Mouse (Mus musculus) cerebellum, postnatal 25 days (tissue): ENCODE measurements around the gene Ywhaq.

Experiments used
- DNase-seq, 2 experiments: peaks; one replicate each; pipeline ENCODE4 v3.0.0; 2021; ENCODE audit warnings: mixed read lengths in 2 of 2

The Ywhaq gene

DNA sequence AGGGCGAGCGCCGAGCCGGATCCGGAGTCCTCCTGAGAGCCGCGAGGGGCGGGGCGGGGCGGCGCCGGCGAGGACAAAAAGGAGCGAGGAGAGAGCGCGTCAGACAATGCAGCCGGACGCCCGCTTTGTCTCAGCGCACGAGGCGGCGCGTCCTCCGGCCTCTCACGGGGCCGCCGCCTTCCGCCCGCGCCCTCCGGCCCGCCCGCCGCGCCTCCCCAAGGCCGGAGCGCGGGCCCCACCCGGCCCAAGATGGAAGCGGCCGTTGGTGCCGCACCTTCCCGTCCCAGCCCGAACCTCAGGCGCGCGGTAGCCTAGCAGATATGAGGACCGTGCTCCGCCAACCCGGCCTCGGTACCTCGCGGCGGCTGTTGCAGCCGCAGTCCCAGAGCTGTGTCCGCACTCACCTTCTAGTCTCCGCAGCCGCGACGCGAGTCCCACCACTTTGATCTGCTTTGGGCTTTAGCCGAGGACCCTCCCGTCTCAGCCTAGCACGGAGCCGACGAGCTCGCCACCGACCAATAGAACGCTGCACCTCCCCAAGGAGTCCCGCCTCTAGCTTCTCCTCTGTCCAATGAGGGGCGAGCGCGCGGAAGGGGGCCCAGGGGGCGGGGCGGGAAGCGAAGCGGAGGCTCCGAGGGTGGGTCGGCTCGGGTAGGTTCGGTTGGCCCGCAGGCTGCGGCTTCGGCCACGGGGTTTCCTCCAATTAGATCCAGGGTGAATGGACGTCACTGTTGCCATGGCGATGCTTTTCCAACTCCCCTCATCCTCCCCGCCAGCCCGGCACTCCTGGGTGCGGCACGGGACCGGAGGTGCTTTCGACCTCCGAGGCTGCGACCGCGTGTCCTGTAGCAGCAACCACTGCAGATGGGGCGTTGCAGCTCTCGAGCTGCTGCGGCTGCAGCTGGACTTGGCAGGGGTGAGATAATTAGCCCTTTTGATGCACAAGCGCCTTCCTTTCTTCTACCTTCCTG, at the start of gene Ywhaq:
Gene Ywhaq, minus strand, starts transcription at position 538 of the 971 bp plus-strand sequence.
- DNase-seq: peak; percentile 97 to 99

DNA sequence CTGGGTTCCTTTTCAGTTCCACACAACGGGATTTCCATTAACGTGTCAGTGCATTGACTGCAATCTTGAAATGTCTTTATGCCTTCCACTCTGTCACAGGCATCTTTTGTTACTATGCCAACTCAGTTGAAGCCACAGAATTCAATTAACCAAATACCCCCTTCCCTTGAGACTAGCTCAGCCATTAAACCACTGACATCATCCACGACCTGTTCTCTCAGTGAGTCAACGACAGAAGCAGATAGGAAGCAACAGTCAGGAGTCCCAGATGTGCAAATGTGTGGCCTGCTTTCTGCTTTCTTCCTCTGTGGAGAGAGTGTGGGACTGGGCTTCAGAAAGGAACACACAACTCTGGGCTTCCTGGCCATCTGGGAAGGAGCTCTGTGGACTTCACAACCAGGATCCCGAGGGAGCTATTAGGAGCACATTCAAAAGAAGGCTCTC, 46.0 kb upstream of the Ywhaq start:
- no peak for DNase-seq

DNA sequence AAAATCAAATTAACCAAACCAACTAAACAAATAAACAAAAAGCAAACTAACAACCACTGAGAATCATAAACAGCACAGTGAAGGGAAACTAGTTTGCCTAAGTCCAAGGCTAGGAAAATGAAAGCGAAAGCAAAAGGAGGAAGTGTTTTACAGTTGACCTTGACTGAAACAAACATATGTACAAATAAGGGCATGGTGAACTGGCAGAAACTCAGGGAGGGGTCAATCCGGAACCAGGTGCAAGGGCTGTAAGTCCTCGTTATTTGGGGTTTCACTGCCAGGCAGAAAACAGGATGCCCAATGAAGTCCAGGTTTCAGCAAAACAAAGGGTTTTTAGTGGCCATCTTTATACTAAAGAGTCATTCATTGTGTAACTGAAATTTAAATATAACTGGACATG, 45.2 kb upstream of the Ywhaq start:
- no peak for DNase-seq

DNA sequence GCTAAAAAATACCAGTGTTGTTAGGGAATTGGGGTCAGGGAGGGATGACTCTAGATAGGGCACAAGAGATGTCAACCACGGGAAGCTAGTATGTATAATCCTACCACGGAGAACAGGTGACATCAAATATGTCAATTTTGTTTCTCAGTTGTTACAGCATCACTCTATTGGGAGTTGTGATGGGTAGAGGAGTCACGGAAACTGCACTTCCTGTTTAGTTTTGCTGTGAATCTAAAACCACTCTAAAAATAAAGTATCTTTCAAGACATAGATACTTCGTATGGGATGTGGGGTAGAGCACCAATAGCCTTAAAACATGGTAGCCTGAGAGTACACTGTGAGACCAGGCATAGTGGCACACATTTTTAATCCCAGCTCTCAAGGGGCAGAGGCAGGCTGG, 42.2 kb upstream of the Ywhaq start:
- no peak for DNase-seq

GRCm38 (mm10) chr12:21456021-21456420, 38.6 kb upstream of the Ywhaq start:
- no peak for DNase-seq

GRCm38 (mm10) chr12:21451752-21452151, 34.3 kb upstream of the Ywhaq start:
- no peak for DNase-seq

DNA sequence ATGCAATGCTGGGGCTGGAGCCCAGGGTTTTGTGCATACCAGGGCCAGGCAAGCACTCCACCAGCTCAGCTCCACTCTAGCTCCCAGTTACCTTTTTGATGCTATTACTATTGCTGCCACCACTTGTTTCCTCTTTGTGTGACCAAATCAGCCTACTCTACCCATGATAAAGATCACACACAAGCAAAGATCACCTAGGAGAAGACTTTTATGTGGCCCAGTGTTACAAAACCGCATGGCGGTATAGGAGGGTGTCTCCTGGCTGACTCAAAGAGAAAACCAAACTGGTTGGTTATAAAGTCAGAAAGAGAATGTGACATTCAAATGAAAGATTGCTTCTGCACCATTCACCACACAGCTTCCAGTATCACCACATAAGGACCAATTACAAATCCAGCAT, 33.9 kb upstream of the Ywhaq start:
- no peak for DNase-seq

- DNase-seq: peak; percentile 27 to 28
These were observed 26.3 kb upstream of the Ywhaq start for GRCm38 (mm10) chr12:21443783-21444182.

DNA sequence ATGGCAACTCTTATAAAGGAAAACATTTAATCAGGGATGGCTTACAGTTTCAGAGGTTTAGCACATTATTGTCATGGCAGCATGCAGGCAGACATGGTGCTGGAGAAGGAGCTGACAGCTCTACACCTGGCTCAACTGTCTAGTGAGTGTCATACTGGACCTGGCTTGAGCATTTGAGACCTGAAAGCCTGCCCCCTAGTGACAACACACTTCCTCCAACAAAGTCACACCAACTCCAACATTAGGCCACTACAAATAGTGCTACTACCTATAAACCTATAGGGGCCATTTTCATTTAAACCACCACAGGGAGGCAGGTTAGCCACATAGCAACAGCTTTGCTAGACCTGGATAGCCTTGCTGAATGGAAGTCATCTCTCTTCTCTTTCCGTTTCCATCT, 24.4 kb upstream of the Ywhaq start:
- no peak for DNase-seq

GRCm38 (mm10) chr12:21439428-21439827, 22.0 kb upstream of the Ywhaq start:
- no peak for DNase-seq

GRCm38 (mm10) chr12:21438750-21439394, 21.4 kb upstream of the Ywhaq start:
- no peak for DNase-seq

DNA sequence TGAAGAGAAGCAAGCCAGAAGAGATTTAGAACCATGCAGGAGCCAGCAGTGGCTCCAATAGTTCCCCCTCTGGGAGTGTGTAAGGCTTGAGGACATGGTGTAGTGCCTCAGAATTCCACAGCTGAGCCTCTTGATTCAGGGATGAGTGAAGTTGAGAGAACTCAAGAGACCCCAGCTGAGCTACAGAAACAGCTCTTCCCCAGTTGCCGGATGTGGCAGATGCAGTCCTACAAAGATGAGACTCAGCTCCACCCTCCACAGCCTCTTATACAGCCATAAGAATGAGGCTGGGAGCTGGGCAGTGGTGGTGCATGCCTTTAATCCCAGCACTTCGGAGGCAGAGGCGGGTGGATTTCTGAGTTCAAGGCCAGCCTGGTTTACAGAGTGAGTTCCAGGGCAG, 20.9 kb upstream of the Ywhaq start:
- DNase-seq: no peak

DNA sequence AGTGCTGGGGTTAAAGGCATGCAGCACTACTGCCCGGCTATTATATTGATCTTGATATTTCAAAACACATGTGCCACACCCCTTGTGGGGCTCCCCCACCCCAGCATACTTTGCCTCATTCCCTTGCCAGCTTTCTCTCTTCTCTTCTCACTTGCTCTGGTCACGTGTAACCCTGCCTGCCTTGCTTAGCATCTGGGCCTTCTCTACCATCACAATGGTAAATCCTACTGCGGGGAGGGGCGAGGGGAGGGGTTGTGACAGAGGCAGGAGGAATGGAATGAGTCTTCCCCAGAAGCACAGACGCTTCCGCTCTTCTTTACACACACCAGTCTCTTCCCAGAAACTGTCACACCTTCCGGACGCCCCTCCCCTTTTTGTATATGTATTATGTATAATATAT, 14.5 kb upstream of the Ywhaq start:
- no peak for DNase-seq

DNA sequence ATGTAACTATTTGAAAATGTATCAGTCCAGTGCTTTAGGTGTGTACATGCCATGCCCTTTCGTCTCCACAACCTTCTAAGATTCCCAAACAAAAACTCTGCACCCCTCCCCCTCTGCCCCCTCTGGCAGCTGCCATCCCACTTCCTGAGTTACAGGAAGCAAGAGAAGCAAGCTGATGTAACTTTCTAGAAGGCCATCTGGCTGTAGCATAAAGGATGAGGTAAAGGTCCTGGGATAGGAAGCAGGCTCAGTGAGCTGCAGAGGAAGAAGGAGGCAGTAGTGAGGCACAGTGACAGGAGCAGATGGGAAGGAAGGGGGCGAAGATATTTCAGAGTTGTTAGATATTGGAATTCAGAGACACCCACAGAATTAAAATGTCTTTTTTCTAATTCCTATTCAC, 13.6 kb upstream of the Ywhaq start:
- no peak for DNase-seq

- no peak for DNase-seq
These were observed 12.7 kb upstream of the Ywhaq start for GRCm38 (mm10) chr12:21430140-21430539.

GRCm38 (mm10) chr12:21429021-21429420, 11.6 kb upstream of the Ywhaq start:
- no peak for DNase-seq

DNA sequence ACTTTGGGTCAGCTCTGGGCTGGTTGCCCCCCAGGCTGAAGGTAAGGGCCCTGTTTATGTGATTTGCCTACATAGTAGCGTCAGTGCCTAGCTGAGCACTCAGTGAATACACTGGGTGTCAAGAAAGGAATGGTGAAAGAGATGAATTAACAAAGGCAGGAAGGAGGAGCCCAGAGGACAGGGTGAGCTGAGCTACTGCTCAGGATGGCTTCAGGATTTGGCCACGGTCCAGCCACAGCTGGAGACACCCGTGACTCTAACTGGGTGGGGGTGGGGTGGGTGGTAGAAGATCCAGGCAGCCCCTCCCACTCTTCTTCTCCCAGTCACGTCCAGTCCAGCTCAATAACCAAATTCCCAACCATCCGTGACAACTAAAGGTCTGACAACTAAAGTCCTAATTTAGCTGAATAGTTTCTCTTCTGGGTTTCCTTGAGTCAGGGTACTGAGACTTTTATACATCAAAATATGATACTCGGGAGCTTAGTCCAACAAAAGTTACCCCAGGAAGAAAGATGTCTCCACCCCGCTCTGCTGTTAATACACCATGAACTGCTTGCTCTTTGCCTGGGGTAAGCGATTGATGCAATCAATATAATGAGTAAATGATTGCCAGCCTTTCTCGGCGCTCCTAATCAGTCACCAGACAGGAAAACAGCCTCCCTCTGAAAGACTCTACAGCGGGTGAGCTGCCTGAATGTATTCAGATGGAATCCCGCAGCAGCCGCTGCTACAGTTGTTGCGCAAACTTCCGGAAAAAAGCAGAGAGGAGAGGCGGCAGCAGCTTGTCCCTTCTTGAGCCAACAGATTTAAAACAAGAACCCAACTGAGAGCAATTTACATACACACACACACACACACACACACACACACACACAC, 8.9 kb upstream of the Ywhaq start:
- DNase-seq: peak in 1 of 2 experiments; percentile 29

DNA sequence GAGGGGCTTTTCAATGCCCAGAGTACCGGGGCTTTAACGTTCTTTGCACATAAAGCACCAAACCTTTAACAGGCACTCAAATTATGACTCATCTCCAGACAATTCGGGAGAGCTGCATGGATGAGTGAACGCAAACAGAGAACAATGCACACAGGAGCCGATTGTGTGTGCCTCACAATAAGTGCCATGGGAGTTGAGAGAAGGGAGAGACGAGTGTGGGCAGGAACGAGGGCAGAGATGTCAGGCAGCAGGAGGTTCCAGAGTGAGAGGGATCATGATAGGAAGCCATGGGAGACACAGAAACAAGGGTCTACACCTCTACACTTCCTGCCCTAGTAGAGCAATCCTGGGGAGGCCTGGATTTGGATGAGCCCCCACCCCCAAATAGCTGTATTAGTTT, 7.2 kb upstream of the Ywhaq start:
- DNase-seq: no peak

- DNase-seq: peak; percentile 51 to 57
These were observed 1.2 kb upstream of the Ywhaq start for GRCm38 (mm10) chr12:21418621-21419131.

DNA sequence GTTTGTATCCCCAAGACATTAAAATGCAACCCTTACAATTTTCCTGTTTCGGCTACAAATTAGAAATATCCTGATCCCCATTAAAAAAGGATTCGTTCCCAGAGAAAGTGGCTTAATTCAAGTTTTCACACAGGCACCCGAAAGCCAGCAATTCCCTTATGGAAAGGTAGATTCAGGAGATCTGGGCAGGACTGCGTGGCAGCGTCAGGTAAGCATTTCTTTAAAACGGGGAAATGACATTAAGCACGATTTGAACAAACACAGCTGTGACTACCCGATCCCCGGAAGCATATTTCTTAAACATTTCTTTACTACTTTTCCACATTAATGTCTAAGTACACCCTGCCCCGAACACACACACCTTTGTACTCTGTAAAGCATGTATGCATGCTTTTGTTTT, 646 bp upstream of the Ywhaq start:
- DNase-seq: peak in 1 of 2 experiments; percentile 42

DNA sequence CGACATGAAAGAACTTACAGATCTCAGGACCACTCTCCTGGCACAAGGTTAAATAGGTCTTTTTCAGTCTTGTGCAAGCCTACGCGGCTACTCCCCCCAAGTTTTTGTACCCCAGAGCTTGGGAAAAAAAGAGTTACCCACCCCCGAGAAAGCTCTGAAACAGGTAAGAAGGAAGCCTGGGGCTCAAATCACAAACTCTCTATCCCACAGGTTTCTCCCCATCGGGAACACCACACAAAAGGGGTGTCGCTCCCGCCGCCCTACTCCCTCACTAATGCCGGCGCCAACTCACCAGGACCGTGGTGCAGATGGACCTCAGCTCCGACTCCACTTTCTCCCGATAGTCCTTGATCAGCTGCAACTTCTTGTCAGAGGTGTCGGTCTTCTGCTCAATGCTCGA, 931 bp downstream of the Ywhaq start:
- DNase-seq: peak; percentile 27 to 37

- DNase-seq: no peak
These were observed 6.8 kb downstream of the Ywhaq start for GRCm38 (mm10) chr12:21410620-21411019.

DNA sequence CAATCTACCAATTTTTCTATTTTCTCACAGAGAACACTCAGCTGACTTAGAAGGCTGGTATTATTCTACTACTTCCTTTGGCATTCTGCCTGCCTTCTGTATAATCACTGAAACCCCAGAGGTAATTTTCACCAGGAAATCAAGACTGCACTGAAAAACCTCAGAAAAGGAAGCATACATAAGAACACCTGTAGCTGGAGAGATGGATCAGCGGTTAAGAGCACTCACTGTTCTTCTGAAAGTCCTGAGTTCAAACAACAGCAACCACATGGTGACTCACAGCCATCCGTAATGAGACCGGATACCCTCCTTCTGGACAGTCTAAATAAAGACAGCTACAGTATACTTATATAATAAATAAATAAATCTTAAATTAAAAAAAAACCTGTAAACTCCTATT, 7.8 kb downstream of the Ywhaq start:
- no peak for DNase-seq
